8 mouse cellular contexts compared by ENCODE assay signal in the genomic region with DNA sequence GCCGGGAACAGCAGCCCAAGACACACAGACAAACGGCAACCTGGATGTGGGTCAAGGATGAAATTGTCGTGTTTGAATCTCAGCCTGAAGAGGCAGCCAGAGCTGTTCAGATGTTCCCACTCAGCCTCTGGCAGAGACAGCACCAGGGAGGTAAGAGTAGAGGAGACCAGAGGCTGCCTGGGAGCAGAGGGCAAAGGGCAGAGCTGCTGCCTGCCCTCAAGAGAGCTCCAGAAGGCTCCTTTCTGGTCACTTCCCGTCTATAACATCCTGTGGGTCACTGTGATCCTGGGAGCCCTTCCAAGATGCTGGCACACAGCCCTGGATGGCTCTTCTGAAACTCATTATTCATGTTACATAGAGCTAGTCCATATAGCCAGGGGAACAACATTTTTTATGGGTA.
DNase-seq lines count a peak whose midpoint lies in the region; ATAC-seq lines count a peak whose summit lies in the region.

No protein-coding gene starts in this region.

- 0 out of 2 replicates have a peak overlapping the region, but pooled peaks have one; percentile 20 for H3K27ac ChIP-seq in forebrain, embryonic 10.5 days
- no peak overlapping the region for H3K27ac ChIP-seq in forebrain, embryonic 15.5 days (replicated peaks)
- H3K27ac ChIP-seq in kidney, embryonic 16.5 days (ENCODE audit: low read length), result peak overlapping the region; percentile 12; the same call in 1 of the 2 replicates

- H3K9me3 ChIP-seq in forebrain, embryonic 10.5 days, result no peaks in the 10 kb centered on the region
- H3K9me3 ChIP-seq in forebrain, embryonic 15.5 days, result no peaks in the 10 kb centered on the region
- H3K9me3 ChIP-seq in kidney, embryonic 16.5 days (ENCODE audit: low read length), result no peaks in the 10 kb centered on the region

- H3K36me3 ChIP-seq in forebrain, embryonic 10.5 days (replicated peaks), result no peaks in the 10 kb centered on the region
- H3K36me3 ChIP-seq in forebrain, embryonic 15.5 days, result no peaks in the 10 kb centered on the region
- no peaks in the 10 kb centered on the region for H3K36me3 ChIP-seq in kidney, embryonic 16.5 days (ENCODE audit: insufficient read depth, low read length)

- H3K9ac ChIP-seq in forebrain, embryonic 15.5 days (replicated peaks), result no peak overlapping the region
- H3K9ac ChIP-seq in kidney, embryonic 16.5 days (replicated peaks; ENCODE audit: low read length), result no peak overlapping the region

- no peak overlapping the region for H3K4me2 ChIP-seq in forebrain, embryonic 15.5 days (replicated peaks)
- no peak overlapping the region for H3K4me2 ChIP-seq in kidney, embryonic 16.5 days (replicated peaks; ENCODE audit: low read depth, low read length)

- H3K4me3 ChIP-seq in forebrain, embryonic 10.5 days, result no peak overlapping the region
- no peak overlapping the region for H3K4me3 ChIP-seq in forebrain, embryonic 15.5 days
- no peak overlapping the region for H3K4me3 ChIP-seq in kidney, embryonic 16.5 days (ENCODE audit: low read length)

- no peaks in the 10 kb centered on the region for H3K27me3 ChIP-seq in forebrain, embryonic 10.5 days (ENCODE audit: poor library complexity, severe bottlenecking)
- no peaks in the 10 kb centered on the region for H3K27me3 ChIP-seq in forebrain, embryonic 15.5 days
- no peaks in the 10 kb centered on the region for H3K27me3 ChIP-seq in kidney, embryonic 16.5 days (ENCODE audit: insufficient read depth, low read length)

- peaks cover 7% of the 10 kb centered on the region for H3K4me1 ChIP-seq in forebrain, embryonic 10.5 days
- peaks cover 12% of the 10 kb centered on the region for H3K4me1 ChIP-seq in forebrain, embryonic 15.5 days
- peaks cover 7% of the 10 kb centered on the region for H3K4me1 ChIP-seq in kidney, embryonic 16.5 days (ENCODE audit: insufficient read depth, low read length)

- 67% methylated on average over 4 of the region's 4 CpGs for WGBS in forebrain, embryonic 10.5 days
- 41% methylated on average over 4 of the region's 4 CpGs for WGBS in forebrain, embryonic 15.5 days
- WGBS in kidney, embryonic 16.5 days, result 35% methylated on average over 4 of the region's 4 CpGs

- ATAC-seq in forebrain, embryonic 15.5 days (replicated peaks), result no peak
- ATAC-seq in kidney, embryonic 16.5 days (ENCODE audit: low FRiP score, low TSS enrichment), result peak; percentile 69; the same call in 1 of the 2 replicates

- DNase-seq in forebrain, embryonic 10.5 days (ENCODE audit: extremely low spot score, low spot score), result no peak
- peak; percentile 16 for DNase-seq in urinary bladder, postnatal 14 days (ENCODE audit: low spot score)
- DNase-seq in urinary bladder, postnatal 25 days (ENCODE audit: low spot score), result no peak
- no peak for DNase-seq in right cerebral cortex, adult 2 months (ENCODE audit: low spot score in 2 of 2)
- DNase-seq in layer of hippocampus, postnatal 14 days (ENCODE audit: low spot score in 2 of 2), result no peak
- no peak for DNase-seq in liver
